Mouse (Mus musculus) adrenal gland, adult 8-10 months (tissue): ENCODE data around the gene Rbm38. TPM values are rescaled to one million over a fixed set of nuclear protein-coding genes. Genes with fewer than 3 reads are reported as not detected.

Source experiments
- DNase-seq: peaks from one replicate; pipeline ENCODE4 v3.0.0; 2022
- total RNA-seq, 4 experiments: library from RNA; stranded (reverse); gene quantifications; 2 replicates each; pipeline ENCODE4 v1.2.4; 2022

Gene Rbm38
- total RNA-seq, 4 experiments from 2014 or later = 16.0 to 26.0 (median 21.5) TPM

- no peak for DNase-seq
Observed at GRCm38 (mm10) chr2:173061443-173062351, 41.4 kb downstream of the Rbm38 start.

- no peak for DNase-seq
Observed at GRCm38 (mm10) chr2:173063219-173063618, 42.9 kb downstream of the Rbm38 start.

GRCm38 (mm10) chr2:173064864-173065263 is 44.6 kb downstream of the Rbm38 start:
- no peak for DNase-seq

- DNase-seq = no peak
Observed at GRCm38 (mm10) chr2:173072948-173073347, 52.6 kb downstream of the Rbm38 start.

GRCm38 (mm10) chr2:173073666-173074065 is 53.4 kb downstream of the Rbm38 start:
- DNase-seq = no peak

- no peak for DNase-seq
Observed at GRCm38 (mm10) chr2:173076921-173077320, 56.6 kb downstream of the Rbm38 start.

- no peak for DNase-seq
Observed at GRCm38 (mm10) chr2:173079766-173080549, 59.7 kb downstream of the Rbm38 start.

- peak; percentile 73 for DNase-seq
Observed at GRCm38 (mm10) chr2:173080785-173081241, 60.5 kb downstream of the Rbm38 start.

GRCm38 (mm10) chr2:173082706-173083105 is 62.4 kb downstream of the Rbm38 start:
- DNase-seq = no peak

GRCm38 (mm10) chr2:173083106-173083505 is 62.8 kb downstream of the Rbm38 start:
- DNase-seq = no peak

GRCm38 (mm10) chr2:173083712-173084475 is 63.6 kb downstream of the Rbm38 start:
- DNase-seq = no peak

Other genes with a start within 250 kb of the Rbm38 start
- gene Bmp7, start 80.2 kb upstream of the Rbm38 start, total RNA-seq = 100 to 1,000 TPM in 2 of 4 experiments, 10 to 100 TPM in 2; 39.9 to 107 (median 72.1) TPM
- gene Spo11, start 42.8 kb upstream of the Rbm38 start, total RNA-seq = not detected
- 10 to 100 TPM; 67.3 to 77.6 (median 73.4) TPM for gene Rae1, start 20.4 kb upstream of the Rbm38 start, total RNA-seq
- gene Ctcfl, start 99.0 kb downstream of the Rbm38 start, total RNA-seq = under 1 TPM in 2 of 4 experiments, not detected in 2; 0.13 to 0.22 TPM
- gene Pck1, start 132.6 kb downstream of the Rbm38 start, total RNA-seq = 100 to 1,000 TPM; 135 to 516 (median 360) TPM
- 1 to 10 TPM; 1.1 to 5.3 (median 2.5) TPM for gene Zbp1, start 198.4 kb downstream of the Rbm38 start, total RNA-seq